Mouse (Mus musculus) right cerebral cortex, postnatal 25 days (tissue): Measurements from ENCODE around the gene Gpld1.
A peak's percentile ranks its signal among the peaks of the same experiment; 100 is the strongest.
"Not testable (repeated sequence)": the region's sequence is repeated elsewhere in the genome, so short reads cannot be mapped to it uniquely, and the experiment has no call there.

Experiments
- DNase-seq: peaks from one replicate; pipeline ENCODE4 v3.0.0; 2022

Gene Gpld1

DNA sequence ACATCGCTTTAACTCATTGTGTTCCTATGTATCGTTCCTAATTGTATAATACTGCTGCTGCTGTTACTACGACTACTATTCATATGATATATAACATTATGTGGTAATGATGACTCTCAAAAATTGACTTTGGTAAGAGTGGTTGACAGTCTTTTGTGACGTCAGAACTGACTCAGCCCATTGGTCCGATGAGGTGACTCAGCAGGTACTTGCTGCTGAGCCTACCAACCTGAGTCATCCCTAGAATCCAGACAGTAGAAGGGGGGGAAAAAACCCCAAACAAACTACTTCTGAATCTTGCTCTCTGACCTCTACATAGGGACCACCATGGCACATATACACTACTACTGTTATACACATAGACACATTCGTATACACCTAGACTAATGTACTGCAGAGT, 5.9 kb downstream of the Gpld1 start:
- DNase-seq, result no peak

DNA sequence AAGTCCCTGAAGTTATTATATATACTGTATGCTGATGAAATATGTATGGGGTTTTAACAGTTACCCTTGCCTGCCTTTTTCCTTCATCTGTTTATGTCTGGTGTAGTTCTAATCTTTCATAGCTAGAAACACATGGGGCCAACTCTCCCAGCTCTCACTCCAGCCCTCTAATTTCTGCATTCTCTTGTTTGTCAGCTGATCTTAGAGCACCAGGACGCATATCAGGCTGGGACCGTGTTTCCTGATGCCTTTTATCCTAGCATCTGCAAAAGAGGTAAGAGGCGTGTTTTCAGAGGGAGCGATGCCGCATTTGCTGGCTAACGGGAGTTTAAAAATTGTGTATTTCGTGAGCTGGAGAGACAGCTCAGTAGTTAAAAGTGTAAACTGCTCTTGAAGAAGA, 9.7 kb downstream of the Gpld1 start:
- DNase-seq, result no peak

- no peak for DNase-seq
Observed at GRCm38 (mm10) chr13:24955091-24955490, 12.1 kb downstream of the Gpld1 start.

- no peak for DNase-seq
Observed at GRCm38 (mm10) chr13:24955500-24955899, 12.5 kb downstream of the Gpld1 start.

GRCm38 (mm10) chr13:24958671-24959070, 15.7 kb downstream of the Gpld1 start:
- no peak for DNase-seq

- no peak for DNase-seq
Observed at GRCm38 (mm10) chr13:24960084-24960483, 17.1 kb downstream of the Gpld1 start.

DNA sequence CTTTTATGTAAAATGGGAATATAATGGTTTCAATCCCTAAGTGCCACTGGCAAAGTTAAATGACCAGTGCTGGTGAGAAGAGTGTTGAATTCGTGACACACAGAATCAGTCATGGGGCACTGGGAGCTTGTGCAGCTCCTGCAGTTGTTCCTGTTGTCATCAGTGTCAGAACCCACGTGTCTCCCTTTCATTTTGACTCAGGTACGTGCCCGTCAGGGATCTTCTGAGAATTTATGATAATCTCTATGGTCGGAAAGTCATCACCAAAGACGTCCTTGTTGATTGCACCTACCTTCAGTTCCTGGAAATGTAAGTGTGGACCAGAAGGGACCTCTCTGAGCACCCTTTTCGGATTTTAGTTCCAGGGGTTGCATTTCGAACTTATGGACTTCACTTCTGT, 19.2 kb downstream of the Gpld1 start:
- DNase-seq, result no peak

- no peak for DNase-seq
Observed at GRCm38 (mm10) chr13:24965130-24965845, 22.3 kb downstream of the Gpld1 start.

- DNase-seq, result no peak
Observed at GRCm38 (mm10) chr13:24965846-24966201, 22.9 kb downstream of the Gpld1 start.

- not testable (repeated sequence) for DNase-seq
Observed at GRCm38 (mm10) chr13:24971776-24972175, 28.8 kb downstream of the Gpld1 start.

DNA sequence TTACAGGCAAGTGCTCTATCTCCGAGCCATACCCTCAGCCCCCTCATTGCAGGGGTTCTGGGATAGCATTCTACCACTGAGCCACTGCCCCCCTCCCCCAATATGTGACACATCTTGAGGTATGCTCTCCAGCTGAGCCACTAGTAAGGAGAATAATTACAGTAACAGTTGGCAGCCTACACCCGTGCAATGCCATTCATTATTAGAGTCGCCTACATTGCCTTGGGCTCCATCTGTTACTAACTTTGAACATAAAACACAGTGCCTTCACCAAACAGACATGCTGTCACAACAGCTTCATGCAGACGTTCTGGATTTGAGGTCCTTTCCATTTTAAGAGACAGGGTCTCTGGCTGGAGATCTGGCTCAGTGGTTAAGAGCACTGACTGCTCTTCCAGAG, 33.4 kb downstream of the Gpld1 start:
- no peak for DNase-seq

GRCm38 (mm10) chr13:24977820-24978342, 34.9 kb downstream of the Gpld1 start:
- no peak for DNase-seq

DNA sequence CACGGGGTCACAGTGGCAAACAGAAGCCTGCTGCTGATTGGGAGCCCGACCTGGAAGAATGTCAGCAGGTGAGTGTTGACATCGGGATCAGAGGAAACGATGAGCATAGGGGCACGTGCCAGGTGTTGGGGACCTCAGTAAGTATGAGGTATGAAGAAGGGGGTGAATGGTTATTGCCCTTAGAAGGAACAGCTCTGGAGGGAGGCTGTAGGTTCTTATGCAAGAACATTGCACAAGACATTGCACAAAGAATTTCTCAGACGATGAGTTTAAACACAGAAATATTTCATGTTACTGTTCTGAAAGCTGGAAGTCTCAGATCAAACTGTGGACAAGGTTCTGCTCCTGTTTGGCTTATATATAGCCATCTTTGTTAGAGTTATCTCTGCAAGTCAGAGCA, 38.1 kb downstream of the Gpld1 start:
- DNase-seq, result no peak

DNA sequence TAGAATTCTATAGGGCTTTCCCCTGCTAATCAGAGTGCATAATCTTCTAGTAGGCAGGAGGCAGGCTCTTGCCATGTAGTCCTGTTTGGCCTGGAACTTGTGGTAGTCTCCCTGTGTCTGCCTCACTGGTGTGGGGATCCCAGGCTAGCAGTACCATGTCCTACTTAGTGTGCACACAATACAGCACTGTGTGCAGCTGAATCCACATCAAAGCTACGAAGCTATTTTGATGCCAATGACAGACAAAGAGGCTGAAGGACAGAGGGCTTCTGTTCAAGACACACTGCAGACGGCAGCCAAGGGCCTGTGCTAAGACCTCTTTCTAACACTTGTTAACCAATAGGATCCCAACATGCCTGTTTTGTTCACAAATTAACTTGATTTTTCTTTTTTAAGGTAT, 42.5 kb downstream of the Gpld1 start:
- no peak for DNase-seq

DNA sequence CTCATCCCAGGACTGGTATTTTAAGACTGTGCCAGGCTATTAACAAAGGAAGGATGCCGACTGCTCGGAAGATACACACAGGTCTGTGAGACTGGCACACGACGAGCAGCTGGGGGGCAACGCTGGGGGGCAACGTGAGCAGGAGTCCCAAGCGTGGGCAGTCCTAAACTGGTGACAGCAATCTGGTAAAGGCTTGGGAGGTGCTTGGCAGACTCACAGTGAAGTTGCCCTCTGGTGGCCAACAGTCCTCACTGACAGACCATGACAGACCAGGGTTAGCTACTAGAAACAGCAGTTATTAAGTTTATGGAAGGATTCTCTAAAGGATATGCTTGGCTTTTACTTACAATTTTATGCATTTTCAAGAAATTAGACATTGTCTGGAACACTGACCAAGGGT, 45.4 kb downstream of the Gpld1 start:
- DNase-seq, result peak; percentile 42

GRCm38 (mm10) chr13:24989006-24989405, 46.1 kb downstream of the Gpld1 start:
- DNase-seq, result no peak

DNA sequence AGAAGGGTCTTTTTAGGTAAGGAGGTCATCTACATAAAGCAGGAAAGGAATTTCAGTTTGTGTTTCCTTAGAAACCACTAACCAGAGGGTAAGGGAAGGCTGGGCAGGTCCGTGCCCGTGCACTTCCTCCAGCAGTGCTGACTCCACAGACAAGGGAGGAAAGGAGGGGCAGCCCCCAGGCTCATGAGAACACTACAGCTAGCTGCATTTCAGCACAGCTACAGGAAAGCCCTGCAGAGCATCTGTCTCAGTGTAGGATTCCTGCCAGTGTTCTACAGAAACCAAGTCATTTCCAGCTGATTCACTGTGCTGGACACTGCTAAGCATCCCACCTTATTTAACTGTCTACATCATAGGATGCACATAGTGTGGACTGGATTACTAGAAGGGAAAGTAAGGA, 50.2 kb downstream of the Gpld1 start:
- no peak for DNase-seq

- no peak for DNase-seq
Observed at GRCm38 (mm10) chr13:24999538-24999937, 56.6 kb downstream of the Gpld1 start.

GRCm38 (mm10) chr13:25002965-25003364, 60.0 kb downstream of the Gpld1 start:
- DNase-seq, result no peak

DNA sequence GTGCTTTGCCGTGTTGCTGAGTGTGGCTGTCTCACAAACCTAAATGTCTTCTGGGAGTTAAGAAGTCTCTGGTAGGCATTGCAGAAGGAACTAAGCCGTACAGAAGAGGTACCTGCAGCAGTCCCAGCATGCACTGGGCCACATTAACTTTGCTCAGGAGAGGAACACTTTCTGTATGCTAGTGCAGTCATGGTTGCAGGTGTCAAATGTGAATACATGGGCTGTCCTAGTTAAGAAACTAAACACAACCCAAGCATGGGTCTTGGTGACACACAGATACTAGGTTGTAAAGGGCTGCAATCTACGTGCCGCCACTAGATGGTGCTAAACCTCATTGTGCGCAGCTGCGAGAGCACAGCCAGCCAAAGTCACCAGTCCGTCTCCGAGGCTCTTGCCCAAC, 64.2 kb downstream of the Gpld1 start:
- no peak for DNase-seq

GRCm38 (mm10) chr13:25018316-25018715, 75.4 kb downstream of the Gpld1 start:
- DNase-seq, result no peak

DNA sequence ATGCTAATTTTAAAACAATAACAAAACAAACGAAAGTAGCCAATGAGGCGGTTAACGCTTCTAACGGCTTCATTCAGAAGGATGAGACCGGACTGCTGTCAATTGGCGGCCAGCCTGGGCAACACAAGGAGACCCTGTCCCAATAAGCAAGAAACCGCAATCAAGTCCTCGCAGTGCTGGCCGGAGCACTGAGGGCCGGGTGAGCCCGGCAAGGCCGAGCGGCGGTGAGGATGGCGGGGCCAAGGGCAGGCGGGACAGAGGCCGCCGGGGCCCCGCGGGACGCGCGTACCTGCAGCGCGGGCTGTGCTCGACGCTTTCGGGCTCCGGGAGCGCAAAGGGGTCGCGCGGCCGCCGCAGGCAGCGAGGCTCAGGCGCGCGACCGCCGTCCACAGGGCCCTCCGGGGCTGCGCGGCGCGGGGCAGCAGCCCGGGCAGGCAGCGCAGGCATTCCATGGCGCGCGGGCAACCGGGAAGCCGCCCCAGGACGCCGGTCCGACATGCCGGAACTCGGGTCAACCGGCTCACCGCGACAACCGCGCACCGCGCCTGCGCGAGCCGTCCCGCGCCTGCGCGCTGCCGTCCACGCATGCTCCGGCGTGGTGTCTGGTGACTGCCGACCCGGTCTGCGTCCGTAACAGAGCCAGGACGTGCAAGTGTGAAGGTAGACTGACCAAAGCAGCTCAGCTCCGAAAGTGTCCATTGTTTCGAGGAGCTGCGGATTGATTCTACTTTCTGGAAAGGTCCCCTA, 77.0 kb downstream of the Gpld1 start, which contains the start of gene Mrs2:
Gene Mrs2, minus strand, starts transcription at position 587 of the 747 bp plus-strand sequence.
- peak; percentile 91 for DNase-seq

DNA sequence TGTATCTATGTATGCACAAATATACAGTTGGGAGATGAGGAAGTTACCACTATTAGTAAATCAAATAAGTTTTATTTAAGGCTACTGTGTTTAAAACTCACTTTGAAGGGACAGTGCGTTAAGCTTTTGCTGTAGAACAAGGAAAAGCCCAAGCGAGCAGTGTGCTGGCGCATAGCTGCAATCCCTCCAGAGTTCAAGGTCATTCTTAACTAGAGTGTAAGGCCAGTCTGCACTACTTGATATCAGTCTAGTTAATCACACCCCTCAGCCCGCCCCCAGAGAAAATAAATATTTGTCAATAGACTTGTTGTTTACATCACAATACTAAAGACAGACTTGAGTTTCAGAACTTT, 77.6 kb downstream of the Gpld1 start:
- DNase-seq, result no peak

DNA sequence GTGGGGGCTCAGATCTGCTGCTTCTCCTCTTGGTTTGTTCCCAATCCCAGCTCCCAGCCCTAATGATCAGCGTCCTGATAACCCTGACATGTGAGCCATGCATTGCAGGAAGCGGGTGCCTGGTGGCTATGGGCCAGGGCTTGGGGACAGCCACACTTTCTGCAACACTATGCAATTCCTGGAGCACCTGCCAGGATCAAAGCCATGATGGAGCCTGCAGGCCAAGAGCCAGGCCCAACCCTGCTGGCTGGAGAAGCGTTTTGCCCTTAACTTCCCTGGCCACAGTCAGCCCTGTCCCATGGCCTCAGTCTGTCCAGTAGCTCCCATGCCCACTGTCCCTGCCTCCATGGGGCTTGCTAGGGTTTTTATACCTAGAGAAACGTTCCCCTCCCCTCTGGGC, 79.4 kb downstream of the Gpld1 start:
- no peak for DNase-seq

GRCm38 (mm10) chr13:25023129-25023528, 80.2 kb downstream of the Gpld1 start:
- DNase-seq, result no peak
